Mouse (Mus musculus): ENCODE results near the gene Arhgap8. TPM values are rescaled to one million over a fixed set of nuclear protein-coding genes. Genes with fewer than 3 reads are reported as not detected.
"Not testable (repeated sequence)": the region's sequence is repeated elsewhere in the genome, so short reads cannot be mapped to it uniquely, and the experiment has no call there.

The Arhgap8 gene
- polyA plus RNA-seq, 1 experiment: 6.3 TPM

- Histone ChIP-seq H3K27me3 (ENCODE audit: control insufficient read depth, insufficient read depth, low read length) (no peaks in the 10 kb centered on the region), H3K4me3 (ENCODE audit: low read depth, low read length) (no peak overlapping the region), H3K27ac (ENCODE audit: insufficient read depth, low read depth, low read length) (peak overlapping the region; percentile 40), H3K4me1 (ENCODE audit: control insufficient read depth, insufficient read depth, insufficient read length, low read length) (peaks cover 20% of the 10 kb centered on the region; the same call in 1 of the 2 replicates), H3K36me3 (ENCODE audit: control insufficient read depth, insufficient read depth, low read length) (peaks cover 13% of the 10 kb centered on the region)
- WGBS: 29% methylated on average over 6 of the region's 6 CpGs
- no peak for TF ChIP-seq POLR2A (IDR thresholded peaks at IDR 0.05; ENCODE audit: low read depth, low read length)
- TF ChIP-seq CTCF (IDR thresholded peaks at IDR 0.05; ENCODE audit: extremely low read depth, insufficient read length, insufficient replicate concordance, low read depth, low read length): no peak
These were observed 14.4 kb upstream of the Arhgap8 start for GRCm38 (mm10) chr15:84705351-84705901.

GRCm38 (mm10) chr15:84706983-84707619, 12.8 kb upstream of the Arhgap8 start:
- Histone ChIP-seq H3K27ac (ENCODE audit: insufficient read depth, low read depth, low read length) (no peak overlapping the region), H3K27me3 (ENCODE audit: control insufficient read depth, insufficient read depth, low read length) (no peaks in the 10 kb centered on the region), H3K4me1 (ENCODE audit: control insufficient read depth, insufficient read depth, insufficient read length, low read length) (peaks cover 20% of the 10 kb centered on the region; the same call in 1 of the 2 replicates), H3K4me3 (ENCODE audit: low read depth, low read length) (no peak overlapping the region), H3K36me3 (ENCODE audit: control insufficient read depth, insufficient read depth, low read length) (peaks cover 6% of the 10 kb centered on the region)
- no peak for TF ChIP-seq CTCF (IDR thresholded peaks at IDR 0.05; ENCODE audit: extremely low read depth, insufficient read length, insufficient replicate concordance, low read depth, low read length)
- no peak for TF ChIP-seq POLR2A (IDR thresholded peaks at IDR 0.05; ENCODE audit: low read depth, low read length)
- WGBS: 27% methylated on average over 6 of the region's 6 CpGs

GRCm38 (mm10) chr15:84712566-84713405, 7.1 kb upstream of the Arhgap8 start:
- Histone ChIP-seq H3K27ac (ENCODE audit: insufficient read depth, low read depth, low read length) (no peak overlapping the region), H3K4me3 (ENCODE audit: low read depth, low read length) (no peak overlapping the region), H3K4me1 (ENCODE audit: control insufficient read depth, insufficient read depth, insufficient read length, low read length) (peaks cover 10% of the 10 kb centered on the region), H3K27me3 (ENCODE audit: control insufficient read depth, insufficient read depth, low read length) (no peaks in the 10 kb centered on the region), H3K36me3 (ENCODE audit: control insufficient read depth, insufficient read depth, low read length) (no peaks in the 10 kb centered on the region)
- 24% methylated on average over 14 of the region's 14 CpGs for WGBS
- TF ChIP-seq CTCF (IDR thresholded peaks at IDR 0.05; ENCODE audit: extremely low read depth, insufficient read length, insufficient replicate concordance, low read depth, low read length): no peak
- no peak for TF ChIP-seq POLR2A (IDR thresholded peaks at IDR 0.05; ENCODE audit: low read depth, low read length)

- Histone ChIP-seq H3K4me3 (ENCODE audit: low read depth, low read length) (peak overlapping the region; percentile 37), H3K4me1 (ENCODE audit: control insufficient read depth, insufficient read depth, insufficient read length, low read length) (peaks cover 13% of the 10 kb centered on the region), H3K36me3 (ENCODE audit: control insufficient read depth, insufficient read depth, low read length) (no peaks in the 10 kb centered on the region), H3K27me3 (ENCODE audit: control insufficient read depth, insufficient read depth, low read length) (no peaks in the 10 kb centered on the region), H3K27ac (ENCODE audit: insufficient read depth, low read depth, low read length) (peak overlapping the region; percentile 81)
- TF ChIP-seq POLR2A (IDR thresholded peaks at IDR 0.05; ENCODE audit: low read depth, low read length) (no peak), CTCF (IDR thresholded peaks at IDR 0.05; ENCODE audit: extremely low read depth, insufficient read length, insufficient replicate concordance, low read depth, low read length) (peak; percentile 27; the same call in 1 of the 2 replicates)
- 2% methylated on average over 17 of the region's 17 CpGs for WGBS
These were observed 5.1 kb upstream of the Arhgap8 start for GRCm38 (mm10) chr15:84714730-84715129.

GRCm38 (mm10) chr15:84715132-84715531, 4.7 kb upstream of the Arhgap8 start:
- peak overlapping the region; percentile 81 for H3K27ac ChIP-seq (ENCODE audit: insufficient read depth, low read depth, low read length)

GRCm38 (mm10) chr15:84717570-84718270, 2.1 kb upstream of the Arhgap8 start:
- not testable (repeated sequence) for H3K27me3 ChIP-seq (ENCODE audit: control insufficient read depth, insufficient read depth, low read length); H3K36me3 ChIP-seq (ENCODE audit: control insufficient read depth, insufficient read depth, low read length); H3K27ac ChIP-seq (ENCODE audit: insufficient read depth, low read depth, low read length); H3K4me3 ChIP-seq (ENCODE audit: low read depth, low read length)
- peaks cover 16% of the 10 kb centered on the region for H3K4me1 ChIP-seq (ENCODE audit: control insufficient read depth, insufficient read depth, insufficient read length, low read length)
- WGBS: 61% methylated on average over 6 of the region's 6 CpGs

More at GRCm38 (mm10) chr15:84715132-84715531, 4.7 kb upstream of the Arhgap8 start:
- 14% methylated on average over 11 of the region's 11 CpGs for WGBS
- Histone ChIP-seq H3K27me3 (ENCODE audit: control insufficient read depth, insufficient read depth, low read length) (no peaks in the 10 kb centered on the region), H3K4me1 (ENCODE audit: control insufficient read depth, insufficient read depth, insufficient read length, low read length) (peaks cover 17% of the 10 kb centered on the region), H3K4me3 (ENCODE audit: low read depth, low read length) (peak overlapping the region; percentile 20; the same call in 1 of the 2 replicates), H3K36me3 (ENCODE audit: control insufficient read depth, insufficient read depth, low read length) (no peaks in the 10 kb centered on the region)
- TF ChIP-seq CTCF (IDR thresholded peaks at IDR 0.05; ENCODE audit: extremely low read depth, insufficient read length, insufficient replicate concordance, low read depth, low read length): no peak
- no peak for TF ChIP-seq POLR2A (IDR thresholded peaks at IDR 0.05; ENCODE audit: low read depth, low read length)
